Mouse (Mus musculus) hindbrain, embryonic 16.5 days (tissue): ENCODE data around the gene Dctn1. TPM values are rescaled to one million over a fixed set of nuclear protein-coding genes. Genes with fewer than 3 reads are reported as not detected.

ENCODE experiments used
- ATAC-seq: fragments of 200-750 bp; cut with Nextera tagmentation; 2 replicates; pipeline ENCODE4 v1.8.0; 2017; ENCODE audit warnings: moderate TSS enrichment, moderate library complexity
- H3K27ac ChIP-seq: fragments of 300-500 bp; sonication (generic); 2 replicates; pipeline ENCODE4 v1.5.1; 2014; ENCODE audit warnings: low read depth, mild to moderate bottlenecking, control low read depth, low read length, moderate library complexity
- H3K27me3 ChIP-seq: fragments of 300-500 bp; sonication (generic); replicated peaks from 2 replicates; pipeline ENCODE4 v1.6.1; 2014; ENCODE audit warnings: low read length; ENCODE audit not compliant: control insufficient read depth, insufficient read depth
- H3K36me3 ChIP-seq: fragments of 300-500 bp; sonication (generic); 2 replicates; pipeline ENCODE4 v1.6.1; 2014; ENCODE audit warnings: mild to moderate bottlenecking, low read length, moderate library complexity, mixed read lengths; ENCODE audit not compliant: control insufficient read depth, insufficient read depth
- H3K4me1 ChIP-seq: fragments of 300-500 bp; sonication (generic); 2 replicates; pipeline ENCODE4 v1.6.1; 2014; ENCODE audit warnings: low read depth, low read length; ENCODE audit not compliant: control insufficient read depth, insufficient read depth
- H3K4me2 ChIP-seq: fragments of 300-500 bp; sonication (generic); 2 replicates; pipeline ENCODE4 v1.6.1; 2014; ENCODE audit warnings: mild to moderate bottlenecking, low read length, control low read depth, moderate library complexity
- H3K4me3 ChIP-seq: fragments of 300-500 bp; sonication (generic); 2 replicates; pipeline ENCODE4 v1.5.1; 2014; ENCODE audit warnings: mild to moderate bottlenecking, low read length, control low read depth, moderate library complexity
- H3K9ac ChIP-seq: fragments of 300-500 bp; sonication (generic); 2 replicates; pipeline ENCODE4 v1.6.1; 2014; ENCODE audit warnings: low read depth, mild to moderate bottlenecking, control low read depth, low read length, moderate library complexity
- H3K9me3 ChIP-seq: fragments of 300-500 bp; sonication (generic); 2 replicates; pipeline ENCODE4 v1.6.1; 2014; ENCODE audit warnings: mild to moderate bottlenecking, low read length, moderate library complexity; ENCODE audit not compliant: control insufficient read depth
- WGBS: fragments of 180-500 bp; shearing (Covaris S2); extraction: QIAGEN DNeasy Blood & Tissue Kit; methylation state at CpG from one replicate; pipeline ENCODE4 v1.1.7; 2014; 5-methylcytosine and 5-hydroxymethylcytosine counted together
- polyA plus RNA-seq: library from polyadenylated mRNA; unstranded; fragments of >200 nt; fragmentation: Nextera tagmentation; extraction: Ambion mirVana; gene quantifications from 2 replicates; pipeline ENCODE4 v1.2.1, GENCODE M21; 2015

Gene Dctn1
- polyA plus RNA-seq, 1 experiment from 2014 or later, result 155 TPM

DNA sequence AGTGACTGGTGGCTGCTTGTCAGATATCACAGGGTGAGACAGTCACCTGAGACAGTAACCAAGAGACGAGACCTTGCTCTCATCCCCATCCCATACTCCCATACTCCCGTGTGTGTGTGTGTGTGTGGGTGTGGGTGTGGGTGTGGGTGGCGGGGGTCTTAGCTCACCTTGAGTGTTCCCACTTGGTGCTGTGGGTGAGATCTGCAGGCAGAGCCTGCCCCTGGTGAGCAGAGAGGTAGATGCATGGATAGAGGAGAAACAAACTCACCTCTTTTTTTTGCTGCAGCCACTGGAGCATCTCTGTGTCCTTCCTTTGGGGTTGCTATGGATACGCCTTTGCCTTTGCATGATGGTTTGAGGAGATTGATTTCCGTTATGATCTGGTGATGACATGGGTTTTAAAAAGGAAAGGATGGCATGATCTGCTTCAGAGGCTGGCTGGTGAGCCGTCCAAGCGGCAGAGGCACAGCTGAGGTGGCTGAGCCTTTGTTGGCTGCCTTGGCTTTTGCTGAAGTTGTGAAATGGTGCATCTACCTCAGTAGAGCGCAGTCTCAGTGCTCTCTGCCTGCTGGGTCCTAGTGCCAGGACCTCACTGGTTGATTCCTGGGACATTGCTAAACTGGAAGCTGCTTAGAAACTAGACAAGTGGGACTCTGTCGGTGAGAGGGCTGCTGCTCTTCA, 6.7 kb downstream of the Dctn1 start:
- Histone ChIP-seq H3K9ac (peak overlapping the region; percentile 59), H3K36me3 (no peaks in the 10 kb centered on the region), H3K4me2 (peak overlapping the region; percentile 59), H3K27ac (peak overlapping the region; percentile 79), H3K9me3 (no peaks in the 10 kb centered on the region), H3K27me3 (no peaks in the 10 kb centered on the region), H3K4me3 (peak overlapping the region; percentile 43), H3K4me1 (peaks cover 29% of the 10 kb centered on the region)
- peak; percentile 86 for ATAC-seq
- 41% methylated on average over 9 of the region's 9 CpGs for WGBS

DNA sequence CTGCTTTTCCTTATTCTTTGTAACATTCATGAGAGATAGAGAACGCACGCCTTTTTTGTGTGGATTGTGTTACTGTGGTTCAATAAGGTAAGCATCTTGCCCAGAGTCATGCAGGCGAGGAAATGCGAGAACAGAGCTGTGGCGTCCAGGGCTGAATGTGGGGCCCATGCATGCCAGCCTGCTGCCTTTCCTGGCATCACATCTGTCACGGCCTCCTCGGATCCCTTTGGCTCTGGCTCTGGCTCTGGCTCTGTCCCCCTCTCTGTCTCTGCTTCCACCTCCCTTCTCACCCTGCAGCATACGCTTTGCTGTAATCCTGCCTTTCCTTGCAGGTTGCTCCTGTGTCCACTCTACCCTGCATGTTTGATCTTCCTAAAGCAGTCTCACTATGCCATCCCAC, 10.3 kb downstream of the Dctn1 start:
- Histone ChIP-seq H3K27ac (no peak overlapping the region), H3K36me3 (no peaks in the 10 kb centered on the region)

GRCm38 (mm10) chr6:83179390-83180117, 13.8 kb downstream of the Dctn1 start:
- Histone ChIP-seq H3K4me1 (peaks cover 15% of the 10 kb centered on the region), H3K9ac (peak overlapping the region; percentile 78), H3K27me3 (no peaks in the 10 kb centered on the region), H3K36me3 (peaks cover 15% of the 10 kb centered on the region), H3K4me2 (peak overlapping the region; percentile 74), H3K9me3 (no peaks in the 10 kb centered on the region), H3K27ac (peak overlapping the region; percentile 40; the same call in 1 of the 2 replicates), H3K4me3 (peak overlapping the region; percentile 59)
- peak; percentile 90 for ATAC-seq
- 14% methylated on average over 12 of the region's 12 CpGs for WGBS

More for the DNA sequence above, 10.3 kb downstream of the Dctn1 start:
- H3K4me3 ChIP-seq, result no peak overlapping the region
- no peaks in the 10 kb centered on the region for H3K9me3 ChIP-seq
- WGBS, result 78% methylated on average over 8 of the region's 8 CpGs
- peaks cover 29% of the 10 kb centered on the region for H3K4me1 ChIP-seq
- no peaks in the 10 kb centered on the region for H3K27me3 ChIP-seq
- H3K9ac ChIP-seq, result no peak overlapping the region
- no peak overlapping the region for H3K4me2 ChIP-seq
- no peak for ATAC-seq

GRCm38 (mm10) chr6:83180605-83181004, 14.9 kb downstream of the Dctn1 start:
- Histone ChIP-seq H3K9me3 (no peaks in the 10 kb centered on the region), H3K27ac (no peak overlapping the region), H3K4me3 (peak overlapping the region; percentile 59; the same call in 1 of the 2 replicates), H3K4me2 (peak overlapping the region; percentile 74), H3K27me3 (no peaks in the 10 kb centered on the region), H3K9ac (no peak overlapping the region), H3K4me1 (peaks cover 21% of the 10 kb centered on the region), H3K36me3 (peaks cover 15% of the 10 kb centered on the region)
- 83% methylated on average over 6 of the region's 6 CpGs for WGBS
- no peak for ATAC-seq

- Histone ChIP-seq H3K36me3 (peaks cover 27% of the 10 kb centered on the region), H3K4me2 (no peak overlapping the region), H3K4me1 (peaks cover 32% of the 10 kb centered on the region), H3K9me3 (no peaks in the 10 kb centered on the region), H3K4me3 (no peak overlapping the region), H3K27me3 (no peaks in the 10 kb centered on the region), H3K9ac (no peak overlapping the region), H3K27ac (no peak overlapping the region)
- ATAC-seq, result no peak
- 92% methylated on average over 3 of the region's 3 CpGs for WGBS
Measured at GRCm38 (mm10) chr6:83184858-83185435, 19.2 kb downstream of the Dctn1 start.

GRCm38 (mm10) chr6:83185895-83186861, 20.5 kb downstream of the Dctn1 start:
- Histone ChIP-seq H3K4me1 (peaks cover 27% of the 10 kb centered on the region), H3K4me2 (peak overlapping the region; percentile 77), H3K27ac (peak overlapping the region; percentile 87), H3K9me3 (no peaks in the 10 kb centered on the region), H3K4me3 (peak overlapping the region; percentile 59), H3K36me3 (peaks cover 32% of the 10 kb centered on the region), H3K9ac (peak overlapping the region; percentile 80), H3K27me3 (no peaks in the 10 kb centered on the region)
- ATAC-seq, result peak; percentile 95
- 6% methylated on average over 25 of the region's 25 CpGs for WGBS

DNA sequence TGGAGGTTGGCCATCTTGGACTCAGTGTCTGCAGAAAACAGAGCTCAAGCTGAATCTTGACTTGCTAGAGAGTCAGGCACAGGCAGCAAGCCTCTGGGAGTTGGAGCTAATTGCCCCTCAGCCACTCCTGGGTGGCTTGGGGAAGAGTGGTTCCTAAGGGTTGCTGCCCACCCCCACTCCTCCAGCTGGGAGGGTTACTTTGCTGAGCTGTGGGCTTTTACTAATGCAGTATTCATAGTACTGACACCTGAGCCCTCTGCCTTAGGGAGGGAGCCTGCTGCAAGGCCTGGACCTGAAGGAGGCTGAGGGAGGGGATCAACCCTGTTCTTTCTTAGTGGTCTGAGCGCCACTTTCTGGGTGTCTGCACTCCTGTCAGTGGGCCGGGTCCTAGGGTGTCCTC, 21.2 kb downstream of the Dctn1 start:
- H3K9me3 ChIP-seq, result no peaks in the 10 kb centered on the region
- H3K4me1 ChIP-seq, result peaks cover 27% of the 10 kb centered on the region
- peak overlapping the region; percentile 59 for H3K4me3 ChIP-seq
- no peaks in the 10 kb centered on the region for H3K27me3 ChIP-seq
- peaks cover 40% of the 10 kb centered on the region for H3K36me3 ChIP-seq
- H3K4me2 ChIP-seq, result peak overlapping the region; percentile 77
- H3K9ac ChIP-seq, result peak overlapping the region; percentile 80
- no peak for ATAC-seq
- 66% methylated on average over 2 of the region's 2 CpGs for WGBS
- peak overlapping the region; percentile 87 for H3K27ac ChIP-seq

GRCm38 (mm10) chr6:83193571-83193970, 27.9 kb downstream of the Dctn1 start:
- no peak overlapping the region for H3K27ac ChIP-seq
- 84% methylated on average over 7 of the region's 7 CpGs for WGBS
- H3K36me3 ChIP-seq, result peaks cover 81% of the 10 kb centered on the region
- peaks cover 6% of the 10 kb centered on the region for H3K4me1 ChIP-seq
- no peaks in the 10 kb centered on the region for H3K27me3 ChIP-seq
- H3K4me2 ChIP-seq, result no peak overlapping the region
- H3K9me3 ChIP-seq, result no peaks in the 10 kb centered on the region
- H3K4me3 ChIP-seq, result no peak overlapping the region
- no peak for ATAC-seq
- H3K9ac ChIP-seq, result no peak overlapping the region
